Mouse (Mus musculus): ENCODE measurements around the gene Guca2a.

DNA sequence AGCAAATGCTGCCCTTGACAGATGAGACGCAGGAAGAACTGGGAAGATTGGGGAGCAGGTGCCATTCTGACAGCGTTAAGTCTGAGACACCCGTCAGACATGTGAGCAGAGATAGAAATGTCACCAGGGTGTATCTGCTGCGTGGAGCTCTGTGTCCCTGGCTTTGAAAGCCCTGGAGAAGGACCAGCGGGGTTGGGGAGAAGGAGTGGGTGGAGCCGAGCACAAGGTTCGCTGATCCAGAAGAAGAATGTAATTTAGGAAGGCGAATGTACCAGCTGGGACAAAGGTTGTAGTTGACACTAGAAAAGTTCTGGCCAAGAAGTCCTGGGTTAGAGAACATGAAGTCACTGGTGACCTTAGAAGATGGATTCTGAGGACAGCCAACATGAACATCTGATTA is 28.6 kb downstream of the Guca2a start:
- TF ChIP-seq CTCF (IDR thresholded peaks at IDR 0.05; ENCODE audit: low read depth, low read length) (no peak), POLR2A (IDR thresholded peaks at IDR 0.05; ENCODE audit: borderline replicate concordance, low read depth, low read length) (no peak)
